Mouse (Mus musculus): ENCODE measurements around the gene March9.

Gene March9

GRCm38 (mm10) chr10:127059968-127060916 is at the start of gene March9:
March9 (minus strand) TSS chr10:127060184.
- DNase-seq = peak; percentile 85

- no peak for DNase-seq
Measured at GRCm38 (mm10) chr10:127108262-127108583, 48.2 kb upstream of the March9 start.

GRCm38 (mm10) chr10:127107563-127108261 is 47.7 kb upstream of the March9 start:
- no peak for DNase-seq

- no peak for DNase-seq
Measured at GRCm38 (mm10) chr10:127103631-127104030, 43.6 kb upstream of the March9 start.

DNA sequence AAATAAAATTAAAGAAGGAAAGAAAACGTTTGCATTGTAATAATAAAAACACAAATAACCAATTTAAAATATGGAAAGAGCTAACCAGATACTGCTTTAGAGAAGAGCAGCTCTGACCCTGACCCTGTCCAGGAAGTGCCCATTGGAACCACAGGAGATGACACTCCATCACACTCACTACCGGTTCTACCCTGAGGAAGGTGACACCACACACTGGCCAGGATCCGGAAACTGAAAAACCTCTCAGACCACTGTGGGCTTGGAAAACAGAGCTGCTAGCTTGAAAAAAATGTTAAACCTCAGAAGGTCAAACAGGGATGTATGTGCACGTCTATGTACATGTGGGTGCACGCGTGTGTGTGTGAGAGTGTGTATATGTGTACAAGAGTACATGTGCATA is 41.2 kb upstream of the March9 start:
- DNase-seq = no peak

DNA sequence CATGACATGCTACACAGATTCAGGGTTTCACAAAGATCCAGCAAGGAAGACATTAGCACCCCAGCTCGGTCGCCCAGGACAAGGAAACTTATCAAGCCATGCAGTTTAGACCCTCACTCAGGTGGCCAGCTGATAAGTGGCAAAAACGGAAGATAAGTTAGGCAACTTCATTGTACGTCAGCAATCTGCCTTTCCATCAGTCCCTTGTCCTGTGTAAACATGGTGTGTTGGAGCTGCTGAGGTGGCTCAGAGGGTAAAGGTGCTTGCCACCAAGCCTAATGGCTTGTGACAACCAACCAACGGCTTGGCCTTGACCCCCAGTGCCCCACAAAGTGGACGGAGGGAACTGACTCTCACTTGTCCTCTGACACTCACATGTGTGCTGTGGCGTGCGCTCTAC is 40.4 kb upstream of the March9 start:
- DNase-seq = no peak

DNA sequence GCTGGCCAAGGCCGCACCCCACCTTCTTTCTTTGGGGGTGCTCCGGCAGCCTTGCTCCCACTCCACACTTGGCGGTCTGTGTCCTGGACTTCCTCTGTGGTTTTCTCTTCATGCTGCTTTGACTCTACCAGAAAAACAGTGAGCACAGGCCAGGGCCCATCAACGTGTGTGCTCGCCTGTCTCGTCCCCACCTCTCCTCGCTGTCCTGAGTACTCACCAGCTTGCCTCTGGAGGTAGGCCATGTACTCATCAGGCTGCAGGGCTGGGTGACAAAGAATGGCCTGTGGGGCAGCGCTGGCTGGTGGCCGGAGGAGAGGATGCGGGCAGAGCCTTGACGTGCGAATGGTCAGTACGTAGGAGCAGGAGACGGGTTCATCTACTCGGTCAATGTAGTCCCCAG is 39.9 kb upstream of the March9 start:
- DNase-seq = no peak

GRCm38 (mm10) chr10:127099191-127099590 is 39.2 kb upstream of the March9 start:
- no peak for DNase-seq

GRCm38 (mm10) chr10:127098514-127098913 is 38.5 kb upstream of the March9 start:
- no peak for DNase-seq

DNA sequence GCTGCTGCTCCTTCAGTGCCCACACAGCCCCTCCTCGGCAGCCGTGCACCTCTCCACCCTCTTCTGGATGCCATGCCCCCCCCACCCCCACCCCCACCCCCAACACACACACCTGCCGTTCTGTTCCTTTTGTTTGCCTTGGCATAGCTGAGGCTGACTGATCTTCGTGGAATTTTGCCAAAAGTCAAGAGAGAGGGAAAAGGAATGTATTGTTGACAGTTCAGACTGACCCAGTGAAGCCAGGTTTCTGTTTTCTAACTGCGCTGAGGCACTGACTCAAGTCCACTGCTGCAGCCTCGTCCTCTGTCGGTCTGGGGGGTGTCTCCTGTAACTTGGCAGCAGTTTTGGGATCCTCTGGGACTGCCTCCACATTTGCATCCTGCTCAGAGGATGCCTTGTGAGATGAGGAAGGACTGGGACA is 34.4 kb upstream of the March9 start:
- DNase-seq = no peak

- DNase-seq = no peak
Measured at GRCm38 (mm10) chr10:127092742-127093141, 32.8 kb upstream of the March9 start.

GRCm38 (mm10) chr10:127091507-127092396 is 31.8 kb upstream of the March9 start:
- DNase-seq = no peak

DNA sequence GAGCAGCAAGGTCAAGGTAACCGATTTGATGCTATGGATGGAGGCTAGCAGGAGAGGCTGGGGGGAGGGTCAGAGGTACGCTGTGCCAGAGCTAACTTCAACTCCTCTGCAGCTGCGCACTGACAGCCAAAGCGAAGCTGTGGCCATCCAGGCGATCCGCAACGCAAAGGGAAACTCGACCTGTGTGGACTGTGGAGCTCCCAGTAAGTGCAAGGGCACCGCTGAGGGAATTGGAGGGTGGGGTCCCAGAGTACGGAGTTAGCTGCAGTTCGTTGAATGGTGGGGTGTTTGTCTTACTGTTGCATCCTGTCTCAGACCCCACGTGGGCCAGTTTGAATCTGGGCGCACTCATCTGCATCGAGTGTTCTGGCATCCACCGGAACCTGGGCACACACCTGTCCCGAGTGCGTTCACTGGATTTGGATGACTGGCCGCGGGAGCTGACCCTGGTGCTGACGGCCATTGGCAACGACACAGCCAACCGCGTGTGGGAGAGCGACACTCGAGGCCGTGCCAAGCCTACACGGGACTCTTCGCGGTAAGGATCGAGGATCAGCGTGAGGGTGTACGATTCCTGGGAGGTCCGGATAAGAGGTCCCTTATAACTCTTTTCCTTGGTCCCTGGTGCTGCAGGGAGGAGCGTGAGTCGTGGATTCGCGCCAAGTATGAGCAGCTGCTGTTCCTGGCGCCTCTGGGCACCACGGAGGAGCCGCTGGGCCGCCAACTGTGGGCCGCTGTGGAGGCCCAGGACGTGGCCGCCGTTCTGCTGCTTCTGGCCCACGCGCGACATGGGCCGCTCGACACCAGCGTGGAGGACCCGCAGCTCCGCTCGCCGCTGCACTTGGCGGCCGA is 30.8 kb upstream of the March9 start:
- DNase-seq = peak; percentile 65

DNA sequence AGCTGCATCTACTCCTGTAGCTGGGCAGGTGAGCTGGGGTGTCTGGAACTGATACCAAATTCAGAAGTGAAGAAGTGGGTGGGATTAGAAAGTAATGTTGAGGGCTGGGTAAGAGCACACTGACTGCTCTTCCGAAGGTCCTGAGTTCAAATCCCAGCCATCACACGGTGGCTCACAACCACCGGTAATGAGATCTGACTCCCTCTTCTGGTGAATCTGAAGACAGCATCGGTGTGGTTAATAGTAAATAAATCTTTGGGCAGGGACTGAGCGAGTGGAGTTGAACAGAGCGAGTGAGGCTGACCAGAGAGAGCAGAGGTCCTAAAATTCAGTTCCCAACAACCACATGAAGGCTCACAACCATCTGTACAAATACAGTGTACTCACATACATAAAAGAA is 25.6 kb upstream of the March9 start:
- DNase-seq = no peak

DNA sequence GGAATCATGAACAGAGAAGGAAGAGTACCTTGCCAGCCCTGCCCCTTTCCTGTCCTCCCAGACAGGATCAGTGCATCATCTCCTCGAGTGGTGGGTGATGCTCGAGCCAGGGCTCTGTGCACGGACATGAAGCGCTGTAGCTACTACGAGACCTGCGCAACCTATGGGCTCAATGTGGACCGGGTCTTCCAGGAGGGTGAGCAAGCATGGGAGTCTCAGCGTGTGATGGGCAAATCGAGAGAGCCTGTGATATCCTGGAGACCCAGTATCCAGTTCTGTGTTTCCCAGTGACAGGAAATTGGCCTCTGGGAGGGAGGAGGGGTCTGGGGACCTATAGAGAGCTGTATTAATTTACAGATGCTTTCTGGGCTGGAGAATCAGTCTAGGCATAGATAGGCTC is 25.1 kb upstream of the March9 start:
- no peak for DNase-seq

- DNase-seq = no peak
Measured at GRCm38 (mm10) chr10:127083915-127084306, 23.9 kb upstream of the March9 start.

- DNase-seq = no peak
Measured at GRCm38 (mm10) chr10:127083292-127083914, 23.4 kb upstream of the March9 start.

GRCm38 (mm10) chr10:127081996-127082620 is 22.1 kb upstream of the March9 start:
- no peak for DNase-seq

DNA sequence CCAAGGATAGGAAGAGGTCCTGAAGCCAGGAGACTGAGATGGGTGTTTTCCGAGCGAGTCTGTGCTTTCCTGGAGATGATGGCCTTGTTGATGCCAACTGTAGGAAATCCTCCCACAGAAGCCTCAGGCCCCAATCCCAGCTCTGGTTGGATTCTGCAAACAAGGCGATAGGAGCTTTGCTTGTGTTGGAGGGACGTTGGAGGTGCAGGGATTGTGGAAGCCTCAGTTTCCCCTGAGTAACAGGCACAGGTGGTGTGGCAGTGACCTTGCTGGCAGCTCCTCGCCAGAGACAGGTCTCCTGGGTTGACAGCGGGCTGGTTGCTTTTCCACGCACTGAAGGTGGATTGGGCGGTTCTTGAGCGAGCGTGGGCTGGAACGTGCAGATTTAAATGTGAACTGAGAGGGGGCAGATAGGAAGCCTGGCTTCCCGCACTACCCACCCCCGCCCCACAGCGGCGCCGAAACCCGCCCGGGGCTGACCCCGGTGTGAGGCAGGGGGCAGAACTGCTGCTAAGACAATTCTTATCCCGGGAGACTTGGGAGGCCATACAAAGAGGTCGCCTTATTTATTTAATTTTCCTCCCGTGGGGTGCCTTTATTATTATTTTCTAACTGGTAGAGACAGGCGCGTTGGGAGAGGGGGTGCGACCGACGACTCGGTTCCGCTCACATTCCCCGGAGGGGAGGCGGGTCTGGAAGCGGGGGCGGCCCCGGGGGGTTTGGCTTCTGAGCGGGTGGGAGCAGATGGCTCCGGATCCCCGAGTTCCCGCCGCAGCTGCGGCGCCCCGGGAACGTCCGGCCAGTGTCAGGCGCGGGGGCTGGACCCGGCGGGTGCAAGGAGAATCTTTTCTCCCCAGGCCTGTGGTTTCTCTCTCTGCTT is 21.2 kb upstream of the March9 start:
- DNase-seq = no peak
